Mouse (Mus musculus) urinary bladder, postnatal 14 days (tissue): ENCODE measurements around the gene Lmbr1l.

Experiments used
- DNase-seq: peaks from one replicate; pipeline ENCODE4 v3.0.0; 2021; ENCODE audit warnings: low spot score

Lmbr1l gene

DNA sequence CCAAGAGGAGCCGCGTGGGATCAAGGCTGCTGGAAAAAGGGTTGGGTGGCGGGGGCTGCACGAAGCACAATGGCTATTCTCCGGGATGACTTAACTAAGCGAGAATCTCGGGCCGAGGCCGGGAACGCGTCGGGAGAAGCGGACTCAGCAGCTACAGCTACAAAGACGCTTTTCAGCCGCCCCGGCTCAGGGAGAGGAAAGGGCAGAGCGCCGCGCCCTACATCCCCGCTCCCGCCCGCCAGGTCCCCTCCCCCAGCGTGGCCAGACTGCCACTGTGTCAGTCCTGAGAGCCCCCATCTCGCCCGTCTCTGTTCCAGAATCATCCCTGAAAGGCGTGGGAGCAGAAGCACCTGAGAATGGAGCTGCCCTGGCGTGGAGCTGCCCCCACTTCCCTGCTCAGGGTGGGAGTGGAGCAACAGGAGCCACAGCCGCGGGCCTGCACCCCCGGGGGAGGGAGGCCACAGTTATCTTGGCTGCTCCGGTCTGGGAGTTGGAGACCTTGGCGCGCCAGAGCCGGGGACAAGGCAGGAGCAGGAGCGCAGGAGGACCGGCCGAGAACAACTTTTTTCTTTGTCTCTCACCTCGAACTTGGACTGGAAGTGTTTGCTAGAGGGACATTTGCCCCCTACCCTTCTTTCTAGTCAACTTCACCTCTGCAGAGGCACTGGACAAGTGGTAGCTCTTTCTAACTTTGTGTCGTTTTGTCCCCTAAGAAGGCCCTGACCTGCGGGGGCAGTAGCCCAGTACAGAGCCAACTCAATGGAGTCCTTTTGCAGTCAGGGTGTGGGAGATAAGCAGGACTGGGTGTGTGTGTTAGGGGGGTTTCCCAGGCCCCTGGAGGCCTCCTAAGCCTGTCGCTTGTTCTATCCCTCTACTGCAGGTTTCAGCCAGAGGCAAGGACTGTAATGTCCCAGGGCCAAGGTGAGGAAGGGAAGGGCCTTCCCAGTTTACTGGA, 22.1 kb downstream of the Lmbr1l start:
- DNase-seq: peak; percentile 20

DNA sequence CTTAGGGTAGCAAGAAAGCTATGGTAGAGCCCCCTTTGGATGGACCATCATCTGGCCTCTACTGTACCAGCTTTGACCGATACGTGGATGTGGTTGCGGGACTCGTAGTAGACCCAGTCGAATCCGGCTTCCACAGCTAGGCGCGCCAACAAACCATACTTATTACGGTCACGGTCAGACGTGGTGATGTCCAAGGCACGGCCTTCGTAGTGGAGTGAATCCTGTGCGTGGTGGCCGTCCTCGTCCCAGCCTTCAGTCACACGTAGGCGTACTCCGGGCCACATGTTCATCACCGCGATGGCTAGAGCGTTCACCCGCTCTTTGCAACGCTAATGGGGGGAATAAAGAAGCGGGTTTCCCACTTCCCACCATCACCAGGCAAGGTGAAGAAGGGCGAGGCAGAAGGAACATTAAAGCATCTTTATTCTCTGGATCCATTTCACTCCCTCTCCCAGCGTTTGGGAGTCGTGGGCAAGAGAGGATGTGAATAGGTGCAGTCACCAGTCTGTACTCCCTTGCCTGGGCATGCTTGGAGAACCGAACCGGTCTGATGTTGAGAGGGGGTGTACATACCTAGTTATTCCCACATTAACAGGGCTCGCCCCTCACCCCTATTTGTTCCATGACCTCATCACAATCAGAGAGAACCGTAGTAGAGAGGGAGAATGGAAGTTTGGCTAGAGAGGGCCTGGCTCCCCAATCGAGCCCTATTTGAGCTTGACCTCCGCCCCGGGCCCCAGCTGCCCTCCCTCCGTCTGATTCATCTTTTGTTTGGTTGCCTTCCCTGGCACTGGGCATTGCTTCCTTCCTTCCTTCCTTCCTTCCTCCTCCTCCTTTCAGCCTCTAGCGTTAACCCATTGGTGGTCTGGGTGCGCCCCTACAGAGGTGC, 23.0 kb downstream of the Lmbr1l start:
- DNase-seq: no peak

DNA sequence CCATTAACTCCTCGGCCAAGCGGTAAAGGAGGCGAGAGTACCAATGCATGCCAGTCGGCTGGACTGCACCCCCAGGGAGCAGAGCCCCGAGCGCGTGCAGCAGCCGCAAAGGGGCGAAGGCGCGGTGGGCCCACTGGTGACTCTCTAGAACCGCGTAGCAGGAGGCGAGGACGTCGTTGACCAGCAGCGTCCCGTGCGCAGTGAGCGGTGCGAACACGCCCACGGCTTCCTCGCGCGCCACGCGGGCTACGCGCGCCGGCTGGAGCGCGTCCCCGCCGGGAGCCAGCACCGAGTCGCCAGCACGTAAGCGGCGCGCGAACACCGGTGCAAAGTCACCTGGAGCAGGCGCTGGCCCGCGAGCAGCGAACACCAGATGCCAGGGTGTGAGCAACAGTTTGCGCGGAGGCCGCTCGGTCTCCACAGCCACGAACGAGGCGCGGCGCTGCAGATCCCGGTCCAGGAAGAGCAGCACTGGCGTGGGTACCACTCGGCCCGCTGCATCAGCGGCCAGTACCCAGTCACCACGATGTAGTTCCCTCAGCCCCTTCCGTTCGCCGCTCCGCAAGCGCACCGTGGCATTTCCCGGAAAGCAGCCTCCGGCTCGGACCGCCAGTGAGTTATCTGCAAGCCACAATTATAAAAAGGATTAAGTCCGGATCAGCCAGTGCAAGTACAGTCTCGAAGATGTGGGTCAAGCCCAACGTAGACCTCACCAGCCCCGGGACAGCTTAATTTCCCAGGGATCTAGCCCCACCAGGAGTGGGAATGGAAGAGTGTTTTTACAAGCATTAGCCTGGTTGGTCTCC, 23.9 kb downstream of the Lmbr1l start, which contains the start of gene Rhebl1:
Rhebl1 (minus strand) TSS at position 601 of the 806 bp plus-strand sequence.
- DNase-seq: no peak

DNA sequence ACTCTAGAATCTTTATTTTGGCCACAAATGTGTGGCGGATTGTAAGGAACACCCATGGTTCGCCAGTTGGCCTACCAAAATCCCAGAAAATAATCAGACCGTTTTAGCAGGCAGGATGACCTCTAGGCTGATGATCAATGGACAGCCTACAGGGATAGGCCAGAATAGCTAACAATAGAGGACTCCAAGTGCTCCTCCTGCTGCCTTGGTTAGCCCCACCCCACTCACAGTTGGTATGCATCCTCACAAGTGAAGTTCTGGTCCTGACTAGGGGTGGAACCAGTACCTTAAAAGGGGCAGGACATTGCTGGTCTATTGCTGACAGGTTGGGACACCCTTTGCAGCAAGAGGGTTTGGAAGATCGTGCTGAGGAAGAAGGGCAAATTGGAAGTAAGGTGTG, 25.0 kb downstream of the Lmbr1l start:
- no peak for DNase-seq

DNA sequence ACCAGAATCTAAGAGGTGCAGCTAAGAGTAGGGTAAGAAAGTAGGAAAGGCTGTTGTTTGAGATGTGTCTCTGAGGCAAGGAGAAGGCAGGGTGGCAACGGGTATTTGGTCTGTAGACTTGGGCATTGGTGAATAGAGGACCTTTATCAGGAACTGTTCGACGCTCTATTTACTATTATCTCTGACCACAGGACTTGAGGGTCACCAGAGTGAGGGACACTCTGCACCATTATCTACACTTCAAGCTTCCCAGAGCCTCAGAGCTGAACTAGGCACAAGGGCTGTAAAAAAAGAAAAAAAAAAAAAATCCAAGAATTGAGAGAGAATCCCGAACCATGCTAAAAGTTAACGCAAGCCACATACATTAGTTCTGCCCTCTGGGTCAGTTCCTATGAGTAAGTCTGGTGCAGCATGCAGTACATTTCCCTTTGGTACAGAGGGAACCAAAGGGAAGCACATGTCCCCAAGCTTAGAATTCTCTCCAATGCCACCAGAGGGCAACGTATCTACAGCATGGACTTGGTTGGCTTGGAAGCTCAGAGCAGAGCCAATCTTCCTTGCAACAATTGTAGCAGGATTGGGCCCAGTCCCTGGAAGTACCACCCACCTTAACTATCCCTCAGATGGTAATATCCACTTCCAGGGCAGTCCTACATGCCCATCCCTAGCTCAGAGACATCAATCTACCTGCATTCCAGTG, 26.0 kb downstream of the Lmbr1l start:
- peak; percentile 62 for DNase-seq

DNA sequence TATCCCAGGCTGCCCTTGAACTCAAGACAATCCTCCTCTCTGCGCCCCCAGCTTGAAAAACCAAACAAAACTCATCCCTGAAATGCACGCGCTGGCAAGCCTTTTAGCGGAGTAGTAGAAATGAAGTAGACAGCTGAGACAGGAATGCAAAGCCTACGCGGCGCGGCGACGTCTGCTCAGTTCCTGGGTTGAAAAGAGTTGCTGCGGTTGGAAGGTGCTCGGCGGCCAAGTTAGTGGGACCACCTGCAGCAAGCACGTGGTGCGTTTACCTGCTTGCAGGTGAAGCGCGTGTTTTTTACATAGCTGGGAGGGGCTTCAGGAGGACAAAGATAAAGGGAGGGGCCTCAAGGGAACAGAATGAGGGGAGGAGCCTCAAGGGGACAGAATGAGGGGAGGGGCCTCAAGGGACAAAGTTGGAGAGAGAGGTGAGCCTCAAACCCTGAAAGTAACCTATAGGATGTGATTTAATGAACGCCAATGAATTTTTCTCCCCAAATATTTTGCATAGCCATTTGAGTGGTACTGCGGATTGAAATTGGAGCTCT, 26.8 kb downstream of the Lmbr1l start:
- DNase-seq: no peak

DNA sequence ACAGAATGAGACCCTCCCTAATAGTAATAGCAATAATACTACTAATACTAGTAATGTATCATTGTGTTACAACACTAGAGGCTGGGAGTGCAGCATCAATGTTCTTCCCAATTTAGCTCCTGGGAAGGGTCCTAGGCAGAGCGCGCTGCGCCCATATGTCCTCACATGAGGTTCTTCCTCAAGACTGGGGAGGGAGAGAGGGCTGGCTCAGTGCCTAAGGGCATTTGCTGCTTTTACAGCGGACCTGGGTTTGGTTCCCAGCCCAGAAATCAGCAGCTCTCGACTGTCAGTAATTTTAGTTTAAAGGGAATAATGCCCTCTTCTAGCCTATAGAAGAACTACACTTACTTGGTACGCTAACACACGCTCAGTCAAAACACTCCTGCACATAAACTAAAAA, 30.5 kb downstream of the Lmbr1l start:
- DNase-seq: no peak

DNA sequence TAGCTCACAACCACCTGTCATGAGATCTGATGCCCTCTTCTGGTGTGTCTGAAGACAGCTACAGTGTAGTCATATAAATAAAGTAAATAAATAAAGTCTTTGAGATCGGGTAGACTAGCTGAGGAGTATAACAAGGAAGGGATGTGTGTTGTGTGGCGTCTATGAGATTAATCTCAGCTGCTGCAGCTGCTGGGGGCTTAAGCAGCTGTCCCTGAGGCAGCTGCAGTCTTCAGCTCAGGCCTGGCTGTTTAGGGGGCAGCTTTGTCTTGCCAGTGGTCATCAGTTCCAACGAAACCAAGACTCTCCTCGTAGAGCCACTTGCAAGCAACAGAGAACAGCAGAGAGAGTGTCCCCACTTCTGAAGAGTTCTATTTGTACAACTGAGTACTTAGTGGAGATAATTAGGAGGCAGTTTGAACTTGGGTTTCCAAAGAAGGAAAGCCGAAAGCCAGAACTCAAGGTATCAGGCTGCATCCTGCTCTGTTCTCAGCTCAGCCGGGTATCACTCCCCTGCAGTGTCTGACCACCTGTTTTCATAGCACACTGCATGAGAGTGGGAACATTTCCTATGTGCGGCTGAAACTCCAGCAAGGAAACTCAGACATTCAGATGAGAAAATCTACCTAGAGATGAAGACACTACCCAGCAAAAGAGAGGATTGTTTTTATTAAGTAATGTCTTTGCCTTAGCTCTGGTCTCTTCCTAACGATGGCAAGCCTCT, 31.2 kb downstream of the Lmbr1l start:
- no peak for DNase-seq

DNA sequence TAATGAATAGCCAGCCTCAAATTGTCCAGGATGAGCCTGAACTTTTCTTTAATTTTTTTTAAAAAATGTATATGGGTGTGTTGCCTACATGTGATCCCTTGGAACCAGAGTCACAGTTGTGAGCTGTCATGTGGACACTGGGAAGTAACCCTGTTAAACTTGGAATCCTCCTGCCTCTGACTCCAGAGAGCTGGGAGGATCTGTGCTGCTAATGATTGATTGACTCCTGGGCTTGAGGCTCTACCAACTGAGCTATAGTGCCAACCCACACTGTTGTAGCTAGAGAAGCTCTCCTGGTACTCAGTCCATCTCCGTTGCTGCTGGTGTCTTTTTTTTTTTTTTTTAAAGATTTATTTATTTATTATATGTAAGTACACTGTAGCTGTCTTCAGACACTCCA, 33.9 kb downstream of the Lmbr1l start:
- no peak for DNase-seq

DNA sequence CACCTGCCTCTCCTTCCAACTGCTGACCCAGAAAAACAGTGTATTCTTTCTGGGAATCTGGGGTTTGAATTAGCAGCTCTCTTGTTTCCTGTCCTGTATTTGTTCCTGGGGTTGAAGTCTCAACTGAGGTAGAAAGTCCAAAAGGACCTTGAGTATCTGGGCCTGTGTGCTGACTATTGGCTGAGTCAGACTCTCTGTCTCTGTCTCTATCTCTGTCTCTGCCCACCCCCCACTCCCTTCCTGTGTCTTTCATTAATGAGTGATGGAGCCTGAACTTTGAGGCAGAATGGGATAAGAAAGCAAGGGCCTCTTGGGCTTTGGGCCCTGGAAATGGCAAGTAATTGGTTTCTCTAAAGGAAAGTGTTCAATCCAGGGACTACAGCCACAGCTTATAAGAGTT, 34.4 kb downstream of the Lmbr1l start:
- DNase-seq: no peak

DNA sequence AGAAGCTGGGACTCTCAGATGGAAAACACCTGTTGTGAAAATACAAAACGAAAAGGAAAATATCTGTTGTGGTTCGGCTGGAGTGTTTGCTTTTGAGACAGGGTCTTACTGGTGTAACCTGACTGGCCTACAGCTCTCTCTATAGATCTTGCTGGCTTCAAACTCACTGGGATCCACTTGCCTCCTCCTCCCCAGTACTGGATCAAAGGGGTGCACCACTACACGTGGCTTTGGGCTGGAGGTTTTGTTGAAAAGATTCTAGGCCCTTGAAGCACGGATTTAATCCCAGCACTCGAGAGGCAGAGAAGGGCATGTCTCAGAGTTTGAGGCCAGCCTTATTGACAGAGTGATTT, 36.4 kb downstream of the Lmbr1l start:
- DNase-seq: no peak

DNA sequence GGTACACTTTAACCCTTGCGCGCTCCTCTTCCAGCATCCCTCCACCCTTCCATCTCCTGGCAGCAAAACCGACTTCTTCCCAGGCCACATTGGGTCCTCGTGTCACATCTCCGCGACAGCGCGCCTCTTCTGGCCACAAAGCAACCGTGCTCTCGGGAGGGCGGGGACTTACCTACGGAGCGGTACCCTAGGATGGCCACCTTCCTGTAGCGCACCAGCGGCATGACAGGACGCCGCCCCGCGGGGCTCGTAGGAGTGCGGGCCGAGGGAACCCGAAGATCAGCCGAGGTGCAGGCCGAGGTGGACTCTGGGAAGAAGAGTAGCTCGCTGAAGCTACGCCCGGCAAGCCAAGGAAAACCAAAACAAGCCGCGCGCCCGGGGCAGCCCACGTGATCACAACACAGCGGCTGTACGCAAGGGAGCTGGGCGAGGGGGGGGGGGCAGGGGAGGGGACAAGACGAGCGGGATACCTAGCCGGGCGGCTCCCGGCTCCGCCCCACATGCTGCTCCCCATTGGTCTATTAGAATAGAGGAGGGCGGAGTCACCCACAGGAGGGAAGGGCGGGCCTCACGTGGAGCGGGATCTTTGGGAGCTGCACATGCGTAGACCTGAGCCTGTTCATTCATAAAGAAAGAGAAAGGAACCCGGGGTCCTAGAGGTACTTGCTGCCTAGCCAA, 36.9 kb downstream of the Lmbr1l start:
- DNase-seq: peak; percentile 92

DNA sequence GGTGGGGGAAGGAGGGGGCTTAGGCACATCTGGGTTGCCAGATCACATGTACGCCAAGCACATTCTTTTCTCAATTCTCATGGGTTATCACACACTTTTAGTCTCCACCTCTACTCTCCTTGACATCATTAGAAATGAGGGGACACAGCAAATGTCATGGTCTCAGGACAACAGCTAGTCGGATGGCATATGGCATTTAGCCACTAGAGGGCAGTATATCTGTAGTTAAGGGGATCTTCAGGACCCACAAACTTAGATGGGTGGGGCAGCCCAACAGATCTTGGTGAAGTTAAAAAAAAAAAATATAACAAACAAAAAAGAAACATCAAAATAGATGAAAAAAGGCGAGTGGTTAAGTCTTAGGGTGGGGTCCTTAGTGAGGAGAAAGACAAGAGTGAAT, 40.7 kb downstream of the Lmbr1l start:
- DNase-seq: peak; percentile 69

DNA sequence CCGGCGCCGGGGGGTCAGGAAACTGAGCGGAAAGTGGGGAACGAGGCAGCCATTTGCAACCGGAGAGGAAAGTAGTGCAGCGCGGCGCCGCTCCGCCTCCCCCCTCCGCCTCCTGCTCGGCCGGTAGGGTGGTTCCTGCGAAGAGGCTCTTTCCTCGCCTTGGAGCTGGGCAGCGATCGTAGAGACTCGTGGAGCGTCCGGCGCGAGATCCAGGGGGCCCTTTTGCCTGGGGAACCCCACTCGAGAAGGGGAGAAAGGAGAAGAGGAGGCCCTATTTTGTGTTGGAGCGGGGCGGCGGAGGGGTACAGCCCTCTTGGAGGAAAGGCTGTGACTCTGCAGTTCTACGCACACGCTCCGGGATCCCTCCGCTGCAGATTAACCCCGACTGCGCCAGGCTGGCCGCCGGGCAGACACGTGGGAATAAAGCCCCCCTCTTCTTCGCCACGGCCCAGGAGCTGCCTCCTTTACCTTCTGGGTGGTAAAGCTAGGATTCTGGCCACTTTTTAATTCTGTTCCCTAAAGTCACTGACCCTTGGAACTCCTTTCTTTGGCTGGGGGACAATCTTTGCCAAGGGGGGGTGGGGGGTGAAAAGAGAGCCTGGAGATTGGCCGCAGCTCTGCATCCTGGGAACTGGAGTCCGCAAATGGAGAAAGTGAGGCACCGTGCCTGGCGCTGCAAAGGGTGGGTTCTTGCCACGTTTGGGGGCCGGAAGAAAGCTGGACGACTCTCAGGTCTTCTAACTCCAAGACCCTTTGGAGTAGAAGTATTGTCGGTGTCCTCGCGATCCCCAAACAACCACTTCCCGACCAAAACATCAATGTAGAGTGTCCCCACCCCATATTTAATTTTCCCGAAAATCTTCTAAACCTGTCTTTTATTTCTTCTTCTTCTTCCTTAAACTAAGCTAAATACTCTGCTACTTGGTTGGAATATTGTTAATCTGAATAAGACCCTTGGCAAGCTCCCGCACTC, 45.8 kb downstream of the Lmbr1l start:
- DNase-seq: peak; percentile 93

DNA sequence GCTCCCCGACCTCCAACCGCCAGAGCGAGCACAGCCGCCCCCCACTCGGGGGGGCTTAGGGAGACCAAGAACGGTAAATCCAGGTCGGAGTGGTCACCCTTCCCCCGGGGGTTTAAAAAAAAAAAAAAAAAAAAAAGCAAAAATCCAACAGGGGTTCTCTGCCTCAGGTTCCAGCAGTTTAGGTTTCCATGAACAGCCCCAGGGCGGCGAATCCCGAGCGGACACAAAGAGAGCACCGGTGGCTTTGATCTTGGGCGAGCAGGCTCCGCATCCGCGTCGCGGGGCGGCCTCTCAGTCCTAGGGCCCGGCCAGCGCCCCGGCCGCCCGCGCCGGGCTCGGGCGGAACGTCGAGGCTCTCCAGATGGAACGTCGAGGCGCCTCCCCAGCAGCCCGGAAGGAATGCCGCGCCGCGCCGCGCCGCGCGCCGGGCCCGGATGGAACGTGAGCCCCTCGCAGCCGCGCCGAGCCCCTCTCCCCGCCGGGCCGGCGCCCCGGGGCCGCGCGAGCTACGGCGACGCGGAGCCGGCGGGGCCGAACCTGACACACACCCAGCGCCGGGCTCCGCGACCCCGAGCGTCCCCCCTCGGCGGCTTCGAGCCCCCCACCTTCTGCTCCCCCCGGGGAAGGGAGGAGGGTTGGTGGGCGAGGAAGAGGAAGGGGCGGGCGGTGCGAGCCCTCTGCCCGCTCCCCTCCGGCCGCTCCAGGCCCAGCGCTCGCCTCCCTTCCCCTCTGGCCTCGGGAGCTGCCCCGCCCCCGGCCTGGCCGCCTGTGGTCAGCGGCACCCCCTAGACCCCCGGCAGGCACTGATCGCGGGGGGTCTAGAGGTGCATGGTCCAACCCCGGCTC, 46.7 kb downstream of the Lmbr1l start, which contains the start of gene Kmt2d:
Kmt2d (minus strand) TSS at position 135 of the 846 bp plus-strand sequence.
- DNase-seq: no peak

DNA sequence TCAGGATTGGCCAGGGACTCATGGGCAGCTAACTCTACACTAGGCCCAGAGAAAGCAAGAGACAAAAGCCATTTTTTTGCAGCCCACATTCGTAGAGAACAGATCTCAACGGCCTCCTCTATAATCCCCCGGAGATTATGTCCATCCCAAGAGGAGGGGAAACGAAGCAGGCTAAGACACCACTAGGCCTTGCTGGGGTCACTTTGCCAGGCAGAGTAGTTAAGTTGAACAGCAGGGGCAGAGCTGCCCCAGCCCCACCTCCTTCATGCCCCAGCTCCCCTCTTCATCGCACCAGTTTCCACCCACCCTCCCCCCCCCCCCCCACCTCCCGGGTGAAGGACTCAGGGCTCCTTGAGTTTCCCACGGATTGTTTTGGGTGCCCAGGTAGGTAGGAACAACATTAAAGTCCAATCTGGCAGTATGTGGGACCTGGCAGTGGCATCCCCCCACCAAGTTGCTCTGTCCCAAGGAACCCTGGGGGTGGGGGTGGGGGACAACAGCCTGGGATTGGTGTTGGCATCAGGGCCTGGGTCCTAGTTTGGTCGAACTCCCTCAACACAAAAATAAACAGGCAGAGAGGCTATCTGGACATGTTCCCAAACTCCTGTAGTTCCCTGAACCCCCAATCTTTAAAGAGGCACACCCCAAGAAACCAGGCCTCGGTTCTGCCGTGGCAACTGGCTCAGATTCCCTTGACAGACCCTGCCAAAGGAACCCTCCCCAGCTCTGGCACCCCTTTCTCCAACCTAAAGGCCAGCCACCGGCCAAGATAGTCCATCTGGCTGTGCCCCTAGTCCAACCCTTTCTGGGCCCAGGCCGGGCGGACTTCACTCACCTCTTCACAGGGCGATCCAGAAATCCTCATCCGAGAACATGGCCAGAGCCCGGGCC, 47.6 kb downstream of the Lmbr1l start:
- peak; percentile 32 for DNase-seq
